Mouse (Mus musculus): ENCODE data around the gene Trim14. TPM values are rescaled to one million over a fixed set of nuclear protein-coding genes. Genes with fewer than 3 reads are reported as not detected.

Trim14 gene
- polyA plus RNA-seq, 1 experiment = 26.9 TPM

- TF ChIP-seq CTCF (IDR thresholded peaks at IDR 0.05; ENCODE audit: extremely low read depth, insufficient read depth, insufficient read length, insufficient replicate concordance) = no peak
- no peak for TF ChIP-seq POLR2A (IDR thresholded peaks at IDR 0.05; ENCODE audit: low read depth, low read length)
- peaks cover 50% of the 10 kb centered on the region for H3K4me1 ChIP-seq (ENCODE audit: control insufficient read depth, insufficient read depth, insufficient read length)
- DNase-seq (ENCODE audit: low read depth in 1 of 2, low spot score in 2 of 2) = peak in 1 of 2 experiments; percentile 41
- peak overlapping the region; percentile 76 for H3K27ac ChIP-seq (ENCODE audit: insufficient read depth, low read length)
- 24% methylated on average over 1 of the region's 1 CpGs for WGBS
- H3K36me3 ChIP-seq (ENCODE audit: control insufficient read depth, insufficient read depth, low read length) = no peaks in the 10 kb centered on the region
- no peak overlapping the region for H3K4me3 ChIP-seq (ENCODE audit: extremely low read depth, insufficient read depth, insufficient read length)
- no peaks in the 10 kb centered on the region for H3K27me3 ChIP-seq (ENCODE audit: control insufficient read depth, insufficient read depth, low read length)
Measured at GRCm38 (mm10) chr4:46553864-46554263, 17.9 kb upstream of the Trim14 start.

DNA sequence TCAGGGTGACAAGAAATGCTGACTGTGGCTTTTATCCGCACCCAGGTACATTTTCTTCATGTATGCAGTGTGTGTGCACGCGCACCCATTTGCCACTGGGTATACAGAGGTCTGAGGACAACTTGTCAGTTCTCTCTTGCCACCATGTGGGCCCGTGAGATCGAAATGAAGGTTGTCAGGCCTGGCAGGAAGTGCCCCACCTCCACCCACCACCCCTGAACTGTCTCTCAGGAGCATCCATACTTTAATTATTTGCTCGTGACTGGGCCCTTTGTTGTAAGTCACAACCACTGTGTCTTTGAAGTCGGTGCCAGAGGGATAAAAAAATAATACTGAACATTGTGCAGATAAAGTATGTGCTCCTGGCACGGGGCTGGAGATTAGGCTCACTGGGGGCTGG is 14.5 kb upstream of the Trim14 start:
- H3K36me3 ChIP-seq (ENCODE audit: control insufficient read depth, insufficient read depth, low read length) = peaks cover 7% of the 10 kb centered on the region
- no peak for TF ChIP-seq CTCF (IDR thresholded peaks at IDR 0.05; ENCODE audit: extremely low read depth, insufficient read depth, insufficient read length, insufficient replicate concordance)
- TF ChIP-seq POLR2A (IDR thresholded peaks at IDR 0.05; ENCODE audit: low read depth, low read length) = no peak
- WGBS = 55% methylated on average over 8 of the region's 8 CpGs
- DNase-seq (ENCODE audit: low read depth in 1 of 2, low spot score in 2 of 2) = no peak
- no peak overlapping the region for H3K27ac ChIP-seq (ENCODE audit: insufficient read depth, low read length)
- H3K27me3 ChIP-seq (ENCODE audit: control insufficient read depth, insufficient read depth, low read length) = no peaks in the 10 kb centered on the region
- H3K4me3 ChIP-seq (ENCODE audit: extremely low read depth, insufficient read depth, insufficient read length) = no peak overlapping the region
- peaks cover 44% of the 10 kb centered on the region; the same call in 1 of the 2 replicates for H3K4me1 ChIP-seq (ENCODE audit: control insufficient read depth, insufficient read depth, insufficient read length)

DNA sequence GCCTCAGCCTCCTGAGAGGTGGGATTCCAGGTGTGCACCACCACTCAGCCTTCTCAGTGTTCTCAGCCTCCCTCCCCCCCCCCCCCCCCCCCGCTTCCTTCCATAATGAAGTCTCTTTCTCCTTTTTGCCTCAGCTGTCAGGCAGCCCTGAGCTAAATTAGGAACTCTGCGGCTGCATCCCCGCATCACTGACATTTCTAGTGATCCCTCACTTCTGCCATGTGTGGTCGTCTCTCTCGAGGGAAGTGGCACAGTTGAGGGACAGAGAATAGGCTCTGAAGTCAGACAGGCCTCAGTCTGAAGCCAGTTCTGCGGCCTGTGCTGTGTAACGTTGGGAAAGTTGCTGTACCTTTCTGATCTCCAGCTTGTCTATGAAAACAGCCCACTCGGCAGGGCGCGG is 14.0 kb upstream of the Trim14 start:
- Histone ChIP-seq H3K36me3 (ENCODE audit: control insufficient read depth, insufficient read depth, low read length) (peaks cover 7% of the 10 kb centered on the region), H3K27ac (ENCODE audit: insufficient read depth, low read length) (no peak overlapping the region), H3K27me3 (ENCODE audit: control insufficient read depth, insufficient read depth, low read length) (no peaks in the 10 kb centered on the region), H3K4me1 (ENCODE audit: control insufficient read depth, insufficient read depth, insufficient read length) (peaks cover 44% of the 10 kb centered on the region; the same call in 1 of the 2 replicates), H3K4me3 (ENCODE audit: extremely low read depth, insufficient read depth, insufficient read length) (no peak overlapping the region)
- DNase-seq (ENCODE audit: low read depth in 1 of 2, low spot score in 2 of 2) = no peak
- 53% methylated on average over 10 of the region's 10 CpGs for WGBS
- TF ChIP-seq POLR2A (IDR thresholded peaks at IDR 0.05; ENCODE audit: low read depth, low read length) (no peak), CTCF (IDR thresholded peaks at IDR 0.05; ENCODE audit: extremely low read depth, insufficient read depth, insufficient read length, insufficient replicate concordance) (no peak)

DNA sequence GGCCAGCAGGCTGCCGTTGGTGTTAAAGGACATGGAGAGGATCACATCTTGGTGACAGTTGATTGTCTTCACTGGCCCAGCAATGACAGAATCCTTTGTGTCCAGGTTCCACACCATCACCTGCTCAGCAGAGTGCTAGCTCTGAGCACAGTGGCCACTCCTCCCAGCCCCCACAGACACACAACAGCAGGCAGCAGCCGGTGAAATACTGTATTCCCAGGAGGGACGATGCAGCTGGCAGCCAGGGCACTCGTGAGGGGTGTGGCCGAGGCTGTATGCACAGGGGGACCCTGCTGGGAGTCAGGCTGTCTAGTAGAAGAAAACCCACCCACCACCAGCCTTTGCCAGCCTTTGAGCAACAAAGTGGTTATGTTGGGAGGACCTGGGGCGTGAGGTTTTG is 10.8 kb upstream of the Trim14 start:
- DNase-seq (ENCODE audit: low read depth in 1 of 2, low spot score in 2 of 2) = peak in 1 of 2 experiments; percentile 40
- Histone ChIP-seq H3K27ac (ENCODE audit: insufficient read depth, low read length) (no peak overlapping the region), H3K4me3 (ENCODE audit: extremely low read depth, insufficient read depth, insufficient read length) (no peak overlapping the region), H3K4me1 (ENCODE audit: control insufficient read depth, insufficient read depth, insufficient read length) (peaks cover 28% of the 10 kb centered on the region; the same call in 1 of the 2 replicates), H3K36me3 (ENCODE audit: control insufficient read depth, insufficient read depth, low read length) (peaks cover 12% of the 10 kb centered on the region), H3K27me3 (ENCODE audit: control insufficient read depth, insufficient read depth, low read length) (no peaks in the 10 kb centered on the region)
- no peak for TF ChIP-seq POLR2A (IDR thresholded peaks at IDR 0.05; ENCODE audit: low read depth, low read length)
- TF ChIP-seq CTCF (IDR thresholded peaks at IDR 0.05; ENCODE audit: extremely low read depth, insufficient read depth, insufficient read length, insufficient replicate concordance) = no peak
- 53% methylated on average over 6 of the region's 6 CpGs for WGBS

DNA sequence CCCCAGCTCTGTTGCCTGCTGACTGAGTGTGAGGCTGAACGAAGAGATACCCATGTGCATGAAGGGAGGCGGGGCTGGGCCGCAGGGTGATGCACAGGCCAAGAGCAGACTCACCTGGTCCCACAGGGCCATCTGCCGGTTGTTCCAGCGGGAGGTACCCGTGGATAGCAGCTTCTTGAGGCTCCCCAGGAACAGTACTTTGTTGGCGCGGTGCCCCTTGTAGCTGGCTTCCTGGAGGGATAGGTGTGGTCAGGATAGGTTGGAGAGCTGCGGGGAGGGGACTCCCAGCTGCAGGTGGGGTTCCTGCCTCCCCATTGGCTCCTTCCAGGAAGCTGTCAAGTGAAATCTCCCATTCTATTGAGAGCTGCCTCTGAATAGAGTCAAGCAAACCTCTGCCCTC is 9.6 kb upstream of the Trim14 start:
- DNase-seq (ENCODE audit: low read depth in 1 of 2, low spot score in 2 of 2) = no peak
- no peak overlapping the region for H3K27ac ChIP-seq (ENCODE audit: insufficient read depth, low read length)
- no peak overlapping the region for H3K4me3 ChIP-seq (ENCODE audit: extremely low read depth, insufficient read depth, insufficient read length)
- peaks cover 25% of the 10 kb centered on the region; the same call in 1 of the 2 replicates for H3K4me1 ChIP-seq (ENCODE audit: control insufficient read depth, insufficient read depth, insufficient read length)
- peaks cover 18% of the 10 kb centered on the region for H3K36me3 ChIP-seq (ENCODE audit: control insufficient read depth, insufficient read depth, low read length)
- 81% methylated on average over 9 of the region's 9 CpGs for whole genome bisulfite sequencing
- TF ChIP-seq POLR2A (IDR thresholded peaks at IDR 0.05; ENCODE audit: low read depth, low read length) (no peak), CTCF (IDR thresholded peaks at IDR 0.05; ENCODE audit: extremely low read depth, insufficient read depth, insufficient read length, insufficient replicate concordance) (no peak)
- no peaks in the 10 kb centered on the region for H3K27me3 ChIP-seq (ENCODE audit: control insufficient read depth, insufficient read depth, low read length)

- Histone ChIP-seq H3K36me3 (ENCODE audit: control insufficient read depth, insufficient read depth, low read length) (peaks cover 20% of the 10 kb centered on the region), H3K27ac (ENCODE audit: insufficient read depth, low read length) (no peak overlapping the region), H3K4me3 (ENCODE audit: extremely low read depth, insufficient read depth, insufficient read length) (no peak overlapping the region), H3K27me3 (ENCODE audit: control insufficient read depth, insufficient read depth, low read length) (no peaks in the 10 kb centered on the region), H3K4me1 (ENCODE audit: control insufficient read depth, insufficient read depth, insufficient read length) (peaks cover 16% of the 10 kb centered on the region; the same call in 1 of the 2 replicates)
- TF ChIP-seq POLR2A (IDR thresholded peaks at IDR 0.05; ENCODE audit: low read depth, low read length) (no peak), CTCF (IDR thresholded peaks at IDR 0.05; ENCODE audit: extremely low read depth, insufficient read depth, insufficient read length, insufficient replicate concordance) (peak; percentile 28; the same call in 1 of the 2 replicates)
- WGBS = 22% methylated on average over 1 of the region's 1 CpGs
- peak; percentile 47 to 62 for DNase-seq (ENCODE audit: low read depth in 1 of 2, low spot score in 2 of 2)
Measured at GRCm38 (mm10) chr4:46544313-46544712, 8.4 kb upstream of the Trim14 start.

- Histone ChIP-seq H3K27me3 (ENCODE audit: control insufficient read depth, insufficient read depth, low read length) (no peaks in the 10 kb centered on the region), H3K4me3 (ENCODE audit: extremely low read depth, insufficient read depth, insufficient read length) (no peak overlapping the region), H3K27ac (ENCODE audit: insufficient read depth, low read length) (no peak overlapping the region), H3K4me1 (ENCODE audit: control insufficient read depth, insufficient read depth, insufficient read length) (peaks cover 12% of the 10 kb centered on the region; the same call in 1 of the 2 replicates), H3K36me3 (ENCODE audit: control insufficient read depth, insufficient read depth, low read length) (peaks cover 23% of the 10 kb centered on the region)
- no peak for DNase-seq (ENCODE audit: low read depth in 1 of 2, low spot score in 2 of 2)
- 90% methylated on average over 13 of the region's 13 CpGs for WGBS
- TF ChIP-seq POLR2A (IDR thresholded peaks at IDR 0.05; ENCODE audit: low read depth, low read length) = no peak
- no peak for TF ChIP-seq CTCF (IDR thresholded peaks at IDR 0.05; ENCODE audit: extremely low read depth, insufficient read depth, insufficient read length, insufficient replicate concordance)
Measured at GRCm38 (mm10) chr4:46543366-46544050, 7.6 kb upstream of the Trim14 start.

Data from spleen, adult 2 months (tissue).